Mouse (Mus musculus) ES-E14 (cell line): ENCODE data around the gene March5.

Experiments
- HCFC1 ChIP-seq: IDR thresholded peaks from 2 replicates; pipeline ENCODE4 v1.6.1; 2012; ENCODE audit warnings: low read length, inconsistent platforms, borderline replicate concordance; ENCODE audit not compliant: insufficient read depth
- ZC3H11A ChIP-seq: IDR thresholded peaks from 2 replicates; pipeline ENCODE4 v1.6.1; 2012; ENCODE audit warnings: low read depth, mild to moderate bottlenecking, inconsistent platforms, low read length, borderline replicate concordance

DNA sequence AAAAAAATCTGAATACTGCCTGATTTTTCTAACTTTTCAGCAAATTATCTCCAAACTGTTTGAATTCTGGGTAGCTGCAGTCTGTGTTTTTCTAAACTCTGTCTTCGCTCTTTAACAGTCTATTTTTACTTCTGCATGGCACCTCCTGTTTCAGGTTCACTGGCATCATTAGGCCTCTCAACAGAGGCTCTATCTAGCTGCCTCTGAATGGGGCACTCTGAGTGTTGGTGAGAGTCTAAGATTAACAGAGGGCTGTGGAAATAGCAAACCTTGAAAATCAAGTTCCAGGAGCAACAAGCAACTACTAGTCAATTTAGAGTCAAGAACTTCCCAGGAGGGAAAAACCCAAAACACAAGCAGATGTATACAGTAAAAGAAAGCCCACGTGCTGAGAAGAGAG, 7.5 kb upstream of the March5 start:
- TF ChIP-seq HCFC1 (no peak), ZC3H11A (no peak)
